In the genomic region with DNA sequence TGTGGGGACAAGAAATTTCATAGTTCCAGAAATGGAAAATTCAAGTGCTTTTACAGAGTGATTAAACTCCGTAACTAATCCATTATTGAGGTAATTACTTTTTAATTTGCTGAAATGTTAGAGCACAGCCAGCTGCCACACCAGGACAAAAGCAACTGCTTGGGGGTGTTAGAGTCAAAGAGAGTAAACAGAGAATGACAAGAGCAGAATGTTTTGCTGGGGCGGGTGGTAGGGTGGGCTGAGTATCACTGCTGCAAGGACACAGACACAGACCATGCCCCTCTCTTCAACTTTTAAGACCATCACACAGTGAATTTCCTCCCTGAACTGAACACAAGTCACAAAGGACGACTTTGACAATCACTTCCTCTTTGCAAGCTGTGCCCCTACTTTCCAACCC, we compare ENCODE assay signal across 27 mouse cellular contexts.
DNase-seq lines count a peak whose midpoint lies in the region; ATAC-seq and TF ChIP-seq lines count a peak whose summit lies in the region.
"Had no signal": no experiment of that assay in that cellular context is flagged by ENCODE, and none has a peak within 500 bp of the region (broad histone marks: within the 10 kb centered on the region; RNA-seq: fewer than 3 reads in every experiment).

No protein-coding gene starts in this region.

- WGBS in hindbrain, embryonic 12.5 days, result 53% methylated on average over 3 of the region's 3 CpGs
- WGBS in hindbrain, postnatal 0 days, result 39% methylated on average over 3 of the region's 3 CpGs
- WGBS in lung, embryonic 14.5 days, result 23% methylated on average over 3 of the region's 3 CpGs
- 34% methylated on average over 3 of the region's 3 CpGs for WGBS in lung, adult 2 months

- H3K27me3 ChIP-seq in hindbrain, embryonic 12.5 days, result no peaks in the 10 kb centered on the region
- no peaks in the 10 kb centered on the region for H3K27me3 ChIP-seq in hindbrain, postnatal 0 days (ENCODE audit: insufficient read depth, low read length)
- H3K27me3 ChIP-seq in lung, embryonic 14.5 days (ENCODE audit: insufficient read depth, low read length), result no peaks in the 10 kb centered on the region
- H3K27me3 ChIP-seq: midbrain, embryonic 12.5 days; neural tube, embryonic 15.5 days; stomach, embryonic 15.5 days had no signal

- no peaks in the 10 kb centered on the region for H3K4me1 ChIP-seq in hindbrain, embryonic 12.5 days
- H3K4me1 ChIP-seq in hindbrain, postnatal 0 days (ENCODE audit: insufficient read depth, low read length), result no peaks in the 10 kb centered on the region
- H3K4me1 ChIP-seq in lung, embryonic 14.5 days (ENCODE audit: insufficient read depth), result no peaks in the 10 kb centered on the region
- no peaks in the 10 kb centered on the region for H3K4me1 ChIP-seq in lung, adult 2 months (ENCODE audit: control insufficient read depth, insufficient read depth, low read length)
- H3K4me1 ChIP-seq: heart, embryonic 10.5 days; midbrain, embryonic 12.5 days; neural tube, embryonic 15.5 days; stomach, embryonic 15.5 days had no signal

- no peak overlapping the region for H3K27ac ChIP-seq in hindbrain, embryonic 12.5 days
- no peak overlapping the region for H3K27ac ChIP-seq in hindbrain, postnatal 0 days
- H3K27ac ChIP-seq in lung, embryonic 14.5 days (ENCODE audit: low read depth), result no peak overlapping the region
- H3K27ac ChIP-seq: forebrain, embryonic 10.5 days; heart, embryonic 10.5 days; left cerebral cortex, adult 2 months; midbrain, embryonic 12.5 days; neural tube, embryonic 15.5 days; stomach, embryonic 15.5 days had no signal

- no peak for TF ChIP-seq POLR2A in lung, adult 2 months (IDR thresholded peaks at IDR 0.05; ENCODE audit: borderline replicate concordance, extremely low read depth, low read depth, low read length)
- no peak for TF ChIP-seq POLR2A in brain, embryonic 14.5 days (IDR thresholded peaks at IDR 0.05; ENCODE audit: borderline replicate concordance, extremely low read depth, insufficient read depth, insufficient read length, poor library complexity, severe bottlenecking)

- no peak for TF ChIP-seq CTCF in hindbrain, postnatal 0 days (IDR thresholded peaks at IDR 0.05; ENCODE audit: low read depth)
- TF ChIP-seq CTCF in lung, embryonic 14.5 days (IDR thresholded peaks at IDR 0.05; ENCODE audit: low read depth), result no peak
- TF ChIP-seq CTCF in lung, adult 2 months (IDR thresholded peaks at IDR 0.05; ENCODE audit: insufficient read depth, low read length), result no peak
- TF ChIP-seq CTCF in brain, embryonic 14.5 days (IDR thresholded peaks at IDR 0.05; ENCODE audit: borderline replicate concordance, extremely low read depth, insufficient read depth, insufficient read length), result no peak

- no peak overlapping the region for H3K4me2 ChIP-seq in hindbrain, embryonic 12.5 days (replicated peaks)
- no peak overlapping the region for H3K4me2 ChIP-seq in hindbrain, postnatal 0 days (ENCODE audit: low read depth, low read length)
- no peak overlapping the region for H3K4me2 ChIP-seq in lung, embryonic 14.5 days
- H3K4me2 ChIP-seq: liver, embryonic 11.5 days; midbrain, embryonic 12.5 days; neural tube, embryonic 15.5 days; stomach, embryonic 15.5 days had no signal

- H3K9ac ChIP-seq in hindbrain, embryonic 12.5 days, result no peak overlapping the region
- no peak overlapping the region for H3K9ac ChIP-seq in hindbrain, postnatal 0 days (replicated peaks; ENCODE audit: low read length)
- H3K9ac ChIP-seq in lung, embryonic 14.5 days, result no peak overlapping the region
- H3K9ac ChIP-seq: forebrain, postnatal 0 days; midbrain, embryonic 12.5 days; neural tube, embryonic 15.5 days; stomach, embryonic 15.5 days had no signal

- no peak overlapping the region for H3K4me3 ChIP-seq in hindbrain, embryonic 12.5 days
- H3K4me3 ChIP-seq in hindbrain, postnatal 0 days (ENCODE audit: low read length), result no peak overlapping the region
- H3K4me3 ChIP-seq in lung, embryonic 14.5 days (ENCODE audit: low read depth, low read length), result no peak overlapping the region
- no peak overlapping the region for H3K4me3 ChIP-seq in lung, adult 2 months (replicated peaks; ENCODE audit: extremely low read depth, low read depth, low read length)
- H3K4me3 ChIP-seq: forebrain, embryonic 10.5 days; heart, embryonic 10.5 days; left cerebral cortex, adult 2 months; midbrain, embryonic 12.5 days; myocyte; neural tube, embryonic 15.5 days; stomach, embryonic 15.5 days had no signal

- DNase-seq in hindbrain, postnatal 0 days (ENCODE audit: low spot score), result no peak
- DNase-seq in lung, embryonic 14.5 days, result peak; percentile 26
- DNase-seq in lung, adult 2 months, result no peak
- peak; percentile 6 for DNase-seq in brain, embryonic 14.5 days (ENCODE audit: low read depth)
- DNase-seq in lung, postnatal 25 days (ENCODE audit: low spot score), result peak; percentile 11
- DNase-seq in layer of hippocampus, adult 9-11 months, result no peak
- no peak for DNase-seq in adipocyte (ENCODE audit: low spot score)
- DNase-seq: adrenal gland, adult 2 months; B cell, adult 2 months; cerebellum, adult 9-11 months; embryo, embryonic 11 days; forebrain, postnatal 0 days; heart, postnatal 14 days; left cerebral cortex, postnatal 4 days; right cerebral cortex, postnatal 25 days; thymus, adult 18-20 months; thymus, postnatal 4 days had no signal

- no peaks in the 10 kb centered on the region for H3K9me3 ChIP-seq in hindbrain, embryonic 12.5 days (replicated peaks)
- H3K9me3 ChIP-seq in hindbrain, postnatal 0 days (ENCODE audit: low read length), result no peaks in the 10 kb centered on the region
- no peaks in the 10 kb centered on the region for H3K9me3 ChIP-seq in lung, embryonic 14.5 days (ENCODE audit: low read depth, low read length)
- H3K9me3 ChIP-seq: forebrain, embryonic 10.5 days; heart, embryonic 10.5 days; midbrain, embryonic 12.5 days; neural tube, embryonic 15.5 days; stomach, embryonic 15.5 days had no signal

- ATAC-seq in hindbrain, embryonic 12.5 days (ENCODE audit: low FRiP score), result 0 out of 2 replicates have a peak, but pooled peaks have one; percentile 61
- no peak for ATAC-seq in hindbrain, postnatal 0 days
- peak; percentile 65; the same call in 1 of the 2 replicates for ATAC-seq in lung, embryonic 14.5 days (ENCODE audit: insufficient read depth)
- ATAC-seq: forebrain, postnatal 0 days; inflammation-experienced regulatory T-cells, adult 6 months had no signal

- H3K36me3 ChIP-seq in hindbrain, embryonic 12.5 days, result no peaks in the 10 kb centered on the region
- H3K36me3 ChIP-seq in hindbrain, postnatal 0 days (ENCODE audit: insufficient read depth, low read length), result no peaks in the 10 kb centered on the region
- H3K36me3 ChIP-seq in lung, embryonic 14.5 days (ENCODE audit: insufficient read depth), result no peaks in the 10 kb centered on the region
- H3K36me3 ChIP-seq: forebrain, embryonic 10.5 days; heart, embryonic 10.5 days; midbrain, embryonic 12.5 days; neural tube, embryonic 15.5 days; stomach, embryonic 15.5 days had no signal

Comparison
In these comparisons a context has a peak if more than half of its experiments do, and no peak if none do; other contexts are left out.
1. DNase-seq: peak in lung, embryonic 14.5 days (single experiment), brain, embryonic 14.5 days (single experiment) and lung, postnatal 25 days (single experiment); none in hindbrain, postnatal 0 days (single experiment), lung, adult 2 months (single experiment), layer of hippocampus, adult 9-11 months (single experiment) and adipocyte (single experiment).